ENCODE assay signal across 8 mouse cellular contexts in the genomic region with DNA sequence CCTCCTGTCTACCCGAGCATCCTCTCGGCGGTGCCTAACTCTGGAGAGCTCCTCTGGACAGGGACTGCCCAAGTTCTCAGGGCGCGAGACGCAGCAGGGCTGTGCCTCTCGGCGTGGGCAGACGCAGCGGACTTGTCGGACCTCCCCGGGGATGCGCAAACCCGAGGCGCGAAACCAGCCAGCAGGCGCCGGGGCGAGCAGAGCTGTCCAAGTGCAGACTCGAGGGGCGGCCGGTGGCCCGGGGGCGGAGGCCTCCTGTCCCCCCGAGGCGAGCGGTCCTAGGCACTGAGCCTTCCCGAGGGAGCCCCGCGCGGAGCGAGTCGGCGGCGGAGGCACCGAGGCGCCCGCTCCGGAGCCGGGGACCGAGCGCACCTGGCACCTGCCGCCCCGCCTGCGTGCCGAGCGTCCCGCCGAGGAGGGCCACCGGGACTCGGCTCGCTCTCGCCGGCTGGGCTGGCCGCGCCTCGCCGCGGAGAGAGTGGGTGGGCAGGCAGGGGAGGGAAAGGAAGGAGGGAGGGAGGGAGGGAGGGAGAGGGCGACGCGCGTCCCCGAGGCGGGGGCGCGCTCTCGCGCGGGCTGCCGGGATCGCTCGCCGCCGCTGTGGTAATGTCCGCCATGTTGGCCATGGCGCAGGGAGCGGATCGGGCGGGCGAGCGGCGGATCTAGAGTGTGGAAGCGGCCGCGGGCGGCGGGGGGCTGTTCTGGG. TPM values are rescaled to one million over a fixed set of nuclear protein-coding genes. Genes with fewer than 3 reads are reported as not detected.
DNase-seq lines count a peak whose midpoint lies in the region; ATAC-seq and TF ChIP-seq lines count a peak whose summit lies in the region.

Gene Epc2 (plus strand): TSS at position 556 of the 706 bp plus-strand sequence.

- no peaks in the 10 kb centered on the region for H3K9me3 ChIP-seq in ES-E14 (ENCODE audit: control insufficient read depth, insufficient read depth, low read depth, low read length)
- H3K9me3 ChIP-seq in forebrain, embryonic 15.5 days = no peaks in the 10 kb centered on the region
- no peaks in the 10 kb centered on the region for H3K9me3 ChIP-seq in neural tube, embryonic 14.5 days (ENCODE audit: control insufficient read depth, low read length)

- intact Hi-C loops in heart, postnatal 25 days (cut with DNase I) = loop anchor here (5.0 to 10.0 kb wide), 3 partner anchors 46 to 636 kb away; partner anchors contain the start of gene Acvr2a

- peak; percentile 82 for ATAC-seq in forebrain, embryonic 15.5 days (replicated peaks)
- ATAC-seq in neural tube, embryonic 14.5 days (ENCODE audit: low read depth) = peak; percentile 84

- peak; percentile 42 for DNase-seq in ES-E14 (ENCODE audit: low read depth, low spot score)
- DNase-seq in cerebellum, adult 11-12 months = peak; percentile 85
- DNase-seq in heart, postnatal 25 days (ENCODE audit: low spot score) = peak; percentile 71
- peak; percentile 72 to 88 for DNase-seq in layer of hippocampus, adult 18-20 months (ENCODE audit: low spot score in 2 of 2)
- peak; percentile 80 to 81 for DNase-seq in lung, adult 18-20 months

- TF ChIP-seq CTCF in testis, adult 2 months (IDR thresholded peaks at IDR 0.05; ENCODE audit: control insufficient read depth, insufficient read depth, insufficient replicate concordance, low read depth, low read length) = no peak

- TF ChIP-seq POLR2A in testis, adult 2 months (IDR thresholded peaks at IDR 0.05; ENCODE audit: control insufficient read depth, low read depth, low read length) = peak; percentile 30

- WGBS in forebrain, embryonic 15.5 days = under 1% methylated on average over 69 of the region's 88 CpGs
- WGBS in neural tube, embryonic 14.5 days = under 1% methylated on average over 64 of the region's 88 CpGs

- in situ Hi-C loops in ES-E14 (cut with MboI; ENCODE audit: low sequenced_read_pairs in 2 of 2, unreplicated experiment in 2 of 2) = no loop called here

- peak within 1 kb of the TSS; percentile 69 for H3K4me2 ChIP-seq in forebrain, embryonic 15.5 days (replicated peaks)
- H3K4me2 ChIP-seq in neural tube, embryonic 14.5 days (ENCODE audit: low read depth, low read length) = peak within 1 kb of the TSS; percentile 53

- H3K27ac ChIP-seq in ES-E14 (ENCODE audit: insufficient read depth, low read depth, low read length, poor library complexity, severe bottlenecking) = peak within 1 kb of the TSS; percentile 98
- peak within 1 kb of the TSS; percentile 100 for H3K27ac ChIP-seq in forebrain, embryonic 15.5 days (replicated peaks)
- H3K27ac ChIP-seq in neural tube, embryonic 14.5 days (ENCODE audit: low read depth, low read length) = peak within 1 kb of the TSS; percentile 100
- peak within 1 kb of the TSS; percentile 91 for H3K27ac ChIP-seq in testis, adult 2 months (ENCODE audit: control insufficient read depth, insufficient read depth, low read depth, low read length)

- peak within 1 kb of the TSS; percentile 99 for H3K9ac ChIP-seq in ES-E14 (ENCODE audit: insufficient read depth, low read depth, low read length, poor library complexity, severe bottlenecking)
- peak within 1 kb of the TSS; percentile 98 for H3K9ac ChIP-seq in forebrain, embryonic 15.5 days (replicated peaks)
- H3K9ac ChIP-seq in neural tube, embryonic 14.5 days (replicated peaks; ENCODE audit: low read depth, low read length) = peak within 1 kb of the TSS; percentile 94

- H3K4me3 ChIP-seq in ES-E14 (ENCODE audit: insufficient read depth in 1 of 2, low read depth in 1 of 2, low read length in 2 of 2, poor library complexity in 1 of 2, severe bottlenecking in 1 of 2) = peak within 1 kb of the TSS; percentile 58 to 97
- H3K4me3 ChIP-seq in forebrain, embryonic 15.5 days = peak within 1 kb of the TSS; percentile 93
- H3K4me3 ChIP-seq in neural tube, embryonic 14.5 days (ENCODE audit: low read depth, low read length) = peak within 1 kb of the TSS; percentile 87
- peak within 1 kb of the TSS; percentile 91 for H3K4me3 ChIP-seq in testis, adult 2 months (ENCODE audit: control insufficient read depth, low read depth, low read length)

- H3K4me1 ChIP-seq in ES-E14 (ENCODE audit: control insufficient read depth in 2 of 2, insufficient read depth in 2 of 2, low read length in 2 of 2, poor library complexity in 1 of 2) = peaks cover 0 to 3% of the 10 kb centered on the region in 2 experiments; a peak in 2 of 4 replicates
- peaks cover 32% of the 10 kb centered on the region for H3K4me1 ChIP-seq in forebrain, embryonic 15.5 days
- 0 out of 2 replicates have a peak, but pooled peaks cover 6% of the 10 kb centered on the region for H3K4me1 ChIP-seq in neural tube, embryonic 14.5 days (ENCODE audit: control insufficient read depth, insufficient read depth, low read length)
- H3K4me1 ChIP-seq in testis, adult 2 months (ENCODE audit: control insufficient read depth, insufficient read depth, low read length) = no peaks in the 10 kb centered on the region; the same call in 1 of the 2 replicates

- H3K27me3 ChIP-seq in forebrain, embryonic 15.5 days = no peaks in the 10 kb centered on the region
- H3K27me3 ChIP-seq in neural tube, embryonic 14.5 days (ENCODE audit: control insufficient read depth, insufficient read depth, low read length) = no peaks in the 10 kb centered on the region; the same call in 1 of the 2 replicates
- no peaks in the 10 kb centered on the region for H3K27me3 ChIP-seq in testis, adult 2 months (ENCODE audit: control insufficient read depth, insufficient read depth, low read length)

- no peaks in the 10 kb centered on the region for H3K36me3 ChIP-seq in ES-E14 (ENCODE audit: control insufficient read depth, insufficient read depth, low read length, poor library complexity, severe bottlenecking)
- H3K36me3 ChIP-seq in forebrain, embryonic 15.5 days = no peaks in the 10 kb centered on the region
- H3K36me3 ChIP-seq in neural tube, embryonic 14.5 days (ENCODE audit: control insufficient read depth, insufficient read depth, low read length) = no peaks in the 10 kb centered on the region
- H3K36me3 ChIP-seq in testis, adult 2 months (ENCODE audit: control insufficient read depth, insufficient read depth, low read length) = no peaks in the 10 kb centered on the region

TF ChIP-seq in ES-E14, 5 proteins besides CTCF, POLR2A, EP300 and RAD21:
- no peak for TF ChIP-seq ZNF384 (IDR thresholded peaks at IDR 0.05; ENCODE audit: low read depth, low read length)
- no peak for TF ChIP-seq CHD2 (IDR thresholded peaks at IDR 0.05; ENCODE audit: low read depth, low read length)
- TF ChIP-seq ZC3H11A (IDR thresholded peaks at IDR 0.05; ENCODE audit: borderline replicate concordance, low read depth, low read length) = no peak
- TF ChIP-seq HCFC1 (IDR thresholded peaks at IDR 0.05; ENCODE audit: borderline replicate concordance, insufficient read depth, low read length) = peak; percentile 70; the same call in 1 of the 2 replicates

RNA-seq across cellular contexts. Expression of gene Epc2, which starts in this region (rescaled TPM):
- 27.5 and 27.6 TPM in 2 replicates for total RNA-seq in ES-E14 (2012; rRNA removed)
- polyA plus RNA-seq in forebrain, embryonic 15.5 days (2015; fragmentation: Nextera tagmentation; extraction: Ambion mirVana) = 13.2 and 15.4 TPM in 2 replicates
- 10 to 100 TPM; 17.9 to 18.3 TPM for total RNA-seq in heart, postnatal 25 days (2021)
- 10 to 100 TPM; 54.6 to 60.0 TPM for total RNA-seq in layer of hippocampus, adult 18-20 months (2021)
- 19.6 and 20.7 TPM in 2 replicates for polyA plus RNA-seq in neural tube, embryonic 14.5 days (2014; fragmentation: Nextera tagmentation; extraction: Ambion mirVana)
- polyA plus RNA-seq in testis, adult 2 months (2012; rRNA removed) = 13.1 and 13.2 TPM in 2 replicates

Comparison
In these comparisons a context has a peak if more than half of its experiments do, and no peak if none do; other contexts are left out.
1. Peak in every context shown above with its lines: DNase-seq, ATAC-seq, H3K4me3 ChIP-seq and H3K27ac ChIP-seq.